Mouse (Mus musculus) hindbrain, postnatal 0 days (tissue): ENCODE data around the gene Grm8. TPM values are rescaled to one million over a fixed set of nuclear protein-coding genes. Genes with fewer than 3 reads are reported as not detected.

Experiments
- ATAC-seq: fragments of 200-750 bp; cut with Nextera tagmentation; 2 replicates; pipeline ENCODE4 v1.8.0; 2017; ENCODE audit warnings: mild to moderate bottlenecking, moderate TSS enrichment, moderate library complexity
- DNase-seq: peaks from one replicate; pipeline ENCODE4 v3.0.0-alpha.2; 2015; ENCODE audit warnings: low spot score
- H3K27ac ChIP-seq: fragments of 300-500 bp; sonication (generic); 2 replicates; pipeline ENCODE4 v1.5.1; 2014; ENCODE audit warnings: mild to moderate bottlenecking
- H3K27me3 ChIP-seq: fragments of 300-500 bp; sonication (generic); 2 replicates; pipeline ENCODE4 v1.6.1; 2014; ENCODE audit warnings: low read length, mixed read lengths; ENCODE audit not compliant: insufficient read depth
- H3K36me3 ChIP-seq: fragments of 300-500 bp; sonication (generic); 2 replicates; pipeline ENCODE4 v1.6.1; 2014; ENCODE audit warnings: low read length, mixed read lengths; ENCODE audit not compliant: insufficient read depth
- H3K4me1 ChIP-seq: fragments of 300-500 bp; sonication (generic); 2 replicates; pipeline ENCODE4 v1.6.1; 2014; ENCODE audit warnings: antibody characterized with exemption, low read length, mixed read lengths; ENCODE audit not compliant: insufficient read depth
- H3K4me2 ChIP-seq: fragments of 300-500 bp; sonication (generic); 2 replicates; pipeline ENCODE4 v1.6.1; 2014; ENCODE audit warnings: low read depth, mild to moderate bottlenecking, low read length, moderate library complexity, mixed read lengths
- H3K4me3 ChIP-seq: fragments of 300-500 bp; sonication (generic); 2 replicates; pipeline ENCODE4 v1.5.1; 2014; ENCODE audit warnings: low read length
- H3K9ac ChIP-seq: fragments of 300-500 bp; sonication (generic); replicated peaks from 2 replicates; pipeline ENCODE4 v1.6.1; 2014; ENCODE audit warnings: mild to moderate bottlenecking, low read length, moderate library complexity, mixed read lengths
- H3K9me3 ChIP-seq: fragments of 300-500 bp; sonication (generic); 2 replicates; pipeline ENCODE4 v1.6.1; 2016; ENCODE audit warnings: low read length, mixed read lengths
- CTCF ChIP-seq: IDR thresholded peaks from 2 replicates; pipeline ENCODE4 v1.5.1; 2016; ENCODE audit warnings: antibody characterized with exemption, control low read depth, low read depth
- WGBS: fragments of 180-500 bp; shearing (Covaris S2); extraction: QIAGEN DNeasy Blood & Tissue Kit; methylation state at CpG from one replicate; pipeline ENCODE4 v1.1.7; 2014; 5-methylcytosine and 5-hydroxymethylcytosine counted together
- polyA plus RNA-seq: library from polyadenylated mRNA; unstranded; fragments of >200 nt; fragmentation: Nextera tagmentation; extraction: Ambion mirVana; gene quantifications from 2 replicates; pipeline ENCODE4 v1.2.1, GENCODE M21; 2015
- total RNA-seq: library from RNA; depleted of rRNA; stranded (reverse); fragments of >200 nt; gene quantifications from 2 replicates; pipeline ENCODE4 v1.2.3, GENCODE M21; 2014

Gene Grm8
- total and polyA plus RNA-seq, 2 experiments from 2014 or later: 11.3 to 14.0 TPM

GRCm38 (mm10) chr6:27753290-27753829 is 381.6 kb downstream of the Grm8 start:
- no peak overlapping the region for H3K4me2 ChIP-seq
- H3K9me3 ChIP-seq: no peaks in the 10 kb centered on the region
- no peak overlapping the region for H3K9ac ChIP-seq
- no peaks in the 10 kb centered on the region for H3K27me3 ChIP-seq
- no peaks in the 10 kb centered on the region for H3K4me1 ChIP-seq
- ATAC-seq: no peak
- no peak for DNase-seq
- H3K36me3 ChIP-seq: no peaks in the 10 kb centered on the region
- no peak overlapping the region for H3K4me3 ChIP-seq
- no peak for TF ChIP-seq CTCF
- WGBS: 98% methylated on average over 2 of the region's 2 CpGs
- H3K27ac ChIP-seq: no peak overlapping the region

- TF ChIP-seq CTCF: no peak
- no peak overlapping the region for H3K27ac ChIP-seq
- no peak overlapping the region for H3K4me3 ChIP-seq
- H3K36me3 ChIP-seq: no peaks in the 10 kb centered on the region
- WGBS: 43% methylated on average over 4 of the region's 4 CpGs
- ATAC-seq: no peak
- no peak overlapping the region for H3K4me2 ChIP-seq
- H3K27me3 ChIP-seq: no peaks in the 10 kb centered on the region
- H3K4me1 ChIP-seq: no peaks in the 10 kb centered on the region; the same call in 1 of the 2 replicates
- no peak overlapping the region for H3K9ac ChIP-seq
- H3K9me3 ChIP-seq: no peaks in the 10 kb centered on the region
- peak; percentile 3 for DNase-seq
Measured at GRCm38 (mm10) chr6:27746493-27746892, 388.5 kb downstream of the Grm8 start.

GRCm38 (mm10) chr6:27745693-27746451 is 389.1 kb downstream of the Grm8 start:
- 20% methylated on average over 5 of the region's 5 CpGs for WGBS
- H3K27me3 ChIP-seq: no peaks in the 10 kb centered on the region
- H3K4me2 ChIP-seq: no peak overlapping the region
- ATAC-seq (0 out of 2 replicates have a peak, but pooled peaks have one; percentile 49), DNase-seq (peak; percentile 11)
- no peaks in the 10 kb centered on the region for H3K9me3 ChIP-seq
- no peaks in the 10 kb centered on the region; the same call in 1 of the 2 replicates for H3K4me1 ChIP-seq
- TF ChIP-seq CTCF: no peak
- H3K4me3 ChIP-seq: no peak overlapping the region
- H3K36me3 ChIP-seq: no peaks in the 10 kb centered on the region
- H3K27ac ChIP-seq: 0 out of 2 replicates have a peak overlapping the region, but pooled peaks have one; percentile 4
- H3K9ac ChIP-seq: no peak overlapping the region

- DNase-seq: no peak
- H3K27me3 ChIP-seq: no peaks in the 10 kb centered on the region
- 80% methylated on average over 3 of the region's 3 CpGs for WGBS
- H3K4me2 ChIP-seq: no peak overlapping the region
- H3K4me3 ChIP-seq: no peak overlapping the region
- no peak for ATAC-seq
- H3K4me1 ChIP-seq: no peaks in the 10 kb centered on the region
- no peak for TF ChIP-seq CTCF
- no peak overlapping the region for H3K9ac ChIP-seq
- no peak overlapping the region for H3K27ac ChIP-seq
- no peaks in the 10 kb centered on the region for H3K36me3 ChIP-seq
- H3K9me3 ChIP-seq: no peaks in the 10 kb centered on the region
Measured at GRCm38 (mm10) chr6:27689382-27689781, 445.6 kb downstream of the Grm8 start.

DNA sequence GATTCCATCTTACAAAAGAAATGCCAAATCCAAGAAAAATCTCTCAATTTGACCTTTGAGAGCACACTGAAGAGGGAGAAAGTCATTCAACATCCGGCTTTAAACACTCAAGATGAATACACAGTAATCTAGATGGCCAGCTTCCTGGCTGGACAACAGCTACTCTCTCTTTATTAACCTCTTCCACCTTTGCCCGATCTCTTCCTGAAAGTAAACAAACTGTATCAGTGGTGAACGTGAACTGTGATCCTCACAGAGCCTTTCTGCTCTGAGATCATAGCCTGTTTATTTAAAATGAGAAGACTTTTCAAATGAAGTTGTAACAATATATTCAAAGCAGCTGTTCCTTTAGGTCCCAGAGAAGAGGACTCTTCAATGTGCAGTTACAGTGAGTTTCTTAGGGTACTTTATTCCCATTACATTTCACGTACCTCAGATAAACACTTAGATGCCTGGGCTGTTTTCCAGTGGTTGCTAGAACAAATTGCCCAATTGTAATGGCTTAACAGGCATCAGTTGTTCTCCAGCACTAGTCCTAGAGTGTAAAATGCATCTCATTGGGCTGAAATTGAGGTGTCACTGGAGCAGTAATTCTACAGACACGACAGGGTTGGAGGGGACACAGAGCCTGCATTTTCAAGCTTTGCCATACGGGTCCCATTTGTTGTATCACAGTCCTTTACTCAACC is 473.1 kb downstream of the Grm8 start:
- Histone ChIP-seq H3K4me3 (no peak overlapping the region), H3K27me3 (no peaks in the 10 kb centered on the region), H3K9ac (no peak overlapping the region), H3K36me3 (no peaks in the 10 kb centered on the region), H3K27ac (no peak overlapping the region), H3K4me2 (no peak overlapping the region), H3K4me1 (no peaks in the 10 kb centered on the region), H3K9me3 (no peaks in the 10 kb centered on the region)
- ATAC-seq (no peak), DNase-seq (no peak)
- no peak for TF ChIP-seq CTCF
- 78% methylated on average over 6 of the region's 6 CpGs for WGBS

DNA sequence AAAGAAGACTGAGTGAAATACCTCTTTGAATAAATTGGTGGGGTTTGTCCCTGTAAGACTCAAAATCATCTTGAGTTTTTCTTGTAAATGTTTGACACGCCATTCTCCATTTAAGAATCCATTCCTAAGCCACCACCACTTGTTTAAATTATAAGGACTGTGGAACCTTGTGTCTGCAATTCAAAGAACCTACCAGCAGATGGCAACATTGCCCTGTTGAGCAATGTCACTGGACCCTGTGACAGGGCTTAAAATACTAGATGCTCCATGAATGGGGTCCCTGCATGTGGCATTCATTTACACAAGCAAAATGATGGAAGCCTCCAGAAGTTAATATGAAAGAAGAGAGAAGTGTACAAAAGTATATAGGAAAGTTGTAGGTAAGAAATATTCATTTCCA is 477.5 kb downstream of the Grm8 start:
- 51% methylated on average over 1 of the region's 1 CpGs for WGBS
- DNase-seq (peak; percentile 76), ATAC-seq (no peak)
- H3K36me3 ChIP-seq: no peaks in the 10 kb centered on the region
- TF ChIP-seq CTCF: peak; percentile 81
- no peak overlapping the region for H3K27ac ChIP-seq
- no peak overlapping the region for H3K4me3 ChIP-seq
- H3K9me3 ChIP-seq: no peaks in the 10 kb centered on the region
- no peaks in the 10 kb centered on the region for H3K27me3 ChIP-seq
- H3K4me1 ChIP-seq: no peaks in the 10 kb centered on the region
- H3K4me2 ChIP-seq: no peak overlapping the region
- H3K9ac ChIP-seq: no peak overlapping the region

- Histone ChIP-seq H3K9me3 (no peaks in the 10 kb centered on the region), H3K4me1 (no peaks in the 10 kb centered on the region), H3K27me3 (no peaks in the 10 kb centered on the region), H3K4me3 (no peak overlapping the region), H3K9ac (no peak overlapping the region), H3K4me2 (no peak overlapping the region), H3K36me3 (no peaks in the 10 kb centered on the region), H3K27ac (no peak overlapping the region)
- WGBS: 51% methylated on average over 1 of the region's 1 CpGs
- DNase-seq (no peak), ATAC-seq (no peak)
- no peak for TF ChIP-seq CTCF
Measured at GRCm38 (mm10) chr6:27646503-27646902, 488.5 kb downstream of the Grm8 start.
